Mouse (Mus musculus) left cerebral cortex, adult 18-20 months (tissue): ENCODE data around the gene Platr17. TPM values are rescaled to one million over a fixed set of nuclear protein-coding genes. Genes with fewer than 3 reads are reported as not detected.
"Not testable (repeated sequence)": the region's sequence is repeated elsewhere in the genome, so short reads cannot be mapped to it uniquely, and the experiment has no call there.

ENCODE experiments used
- DNase-seq, 2 experiments: peaks; one replicate each; pipeline ENCODE4 v3.0.0; 2021 to 2022; ENCODE audit warnings: low spot score in 2 of 2, mixed read lengths in 1 of 2
- total RNA-seq, 2 experiments: library from RNA; stranded (reverse); gene quantifications; 2 replicates each; pipeline ENCODE4 v1.2.3; 2021

Gene Platr17
- total RNA-seq, 2 experiments from 2014 or later = 0.58 TPM; not detected in 1

GRCm38 (mm10) chr17:33902079-33902478 is 2.9 kb upstream of the Platr17 start:
- no peak for DNase-seq

- DNase-seq = no peak
These were observed 2.4 kb upstream of the Platr17 start for GRCm38 (mm10) chr17:33902491-33902890.

DNA sequence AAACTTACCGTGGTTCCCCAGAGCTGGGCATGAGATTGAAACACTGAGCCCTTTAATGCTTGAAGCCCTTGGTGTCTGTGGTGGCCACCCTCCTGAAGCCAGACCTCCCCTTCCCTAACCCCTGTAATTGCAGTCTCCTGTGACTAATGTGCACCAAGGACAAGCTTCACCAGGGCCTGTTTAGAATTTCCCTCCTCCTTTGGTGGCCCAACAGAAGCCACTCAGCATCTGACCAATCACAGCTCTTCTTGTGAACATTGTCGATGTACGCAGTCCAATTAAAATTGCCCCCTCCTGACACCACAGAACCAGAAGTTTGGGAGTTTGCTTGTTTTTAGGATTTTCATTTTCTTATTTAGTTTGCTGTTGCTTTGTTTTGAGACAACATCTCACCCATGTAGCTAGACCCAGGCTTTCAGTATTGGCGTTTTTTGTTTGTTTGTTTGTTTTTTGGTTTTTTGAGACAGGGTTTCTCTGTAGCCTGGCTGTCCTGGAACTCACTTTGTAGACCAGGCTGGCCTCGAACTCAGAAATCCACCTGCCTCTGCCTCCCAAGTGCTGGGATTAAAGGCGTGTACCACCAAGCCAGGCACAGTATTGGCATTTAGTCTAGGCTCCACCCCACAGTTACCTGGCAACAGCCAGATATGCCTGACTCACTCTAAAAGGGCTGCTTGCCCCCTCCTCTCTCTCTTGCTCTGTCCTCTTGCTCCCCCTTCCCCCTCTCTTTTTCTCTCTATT is 854 bp upstream of the Platr17 start:
- not testable (repeated sequence) for DNase-seq

GRCm38 (mm10) chr17:33908331-33909076 is 3.6 kb downstream of the Platr17 start:
- DNase-seq = peak; percentile 51 to 55

GRCm38 (mm10) chr17:33909077-33909868 is 4.3 kb downstream of the Platr17 start, which contains the start of gene Daxx:
Daxx (plus strand) TSS chr17:33909414.
- peak; percentile 97 to 99 for DNase-seq

GRCm38 (mm10) chr17:33909869-33910250 is 4.9 kb downstream of the Platr17 start:
- DNase-seq = no peak

GRCm38 (mm10) chr17:33910346-33911051 is 5.6 kb downstream of the Platr17 start:
- no peak for DNase-seq

- DNase-seq = no peak
These were observed 6.3 kb downstream of the Platr17 start for GRCm38 (mm10) chr17:33911052-33911812.

DNA sequence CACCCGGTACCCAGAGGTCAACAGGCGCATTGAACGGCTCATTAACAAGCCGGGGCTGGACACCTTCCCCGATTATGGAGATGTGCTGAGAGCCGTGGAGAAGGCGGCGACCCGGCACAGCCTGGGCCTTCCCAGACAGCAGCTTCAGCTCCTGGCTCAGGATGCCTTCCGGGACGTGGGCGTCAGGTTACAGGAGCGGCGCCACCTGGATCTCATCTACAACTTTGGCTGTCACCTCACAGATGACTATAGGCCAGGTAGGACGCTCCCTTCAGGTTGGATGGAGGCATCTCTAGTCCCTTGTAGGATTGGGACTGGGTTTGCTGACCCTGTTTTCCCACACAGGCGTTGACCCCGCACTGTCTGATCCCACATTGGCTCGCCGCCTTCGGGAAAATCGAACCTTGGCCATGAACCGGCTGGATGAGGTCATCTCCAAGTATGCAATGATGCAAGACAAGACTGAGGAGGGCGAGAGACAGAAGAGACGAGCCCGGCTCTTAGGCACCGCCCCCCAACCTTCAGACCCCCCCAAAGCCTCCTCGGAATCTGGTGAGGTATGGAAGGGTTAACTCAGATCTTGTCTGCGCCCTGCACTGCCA is 7.0 kb downstream of the Platr17 start:
- no peak for DNase-seq

DNA sequence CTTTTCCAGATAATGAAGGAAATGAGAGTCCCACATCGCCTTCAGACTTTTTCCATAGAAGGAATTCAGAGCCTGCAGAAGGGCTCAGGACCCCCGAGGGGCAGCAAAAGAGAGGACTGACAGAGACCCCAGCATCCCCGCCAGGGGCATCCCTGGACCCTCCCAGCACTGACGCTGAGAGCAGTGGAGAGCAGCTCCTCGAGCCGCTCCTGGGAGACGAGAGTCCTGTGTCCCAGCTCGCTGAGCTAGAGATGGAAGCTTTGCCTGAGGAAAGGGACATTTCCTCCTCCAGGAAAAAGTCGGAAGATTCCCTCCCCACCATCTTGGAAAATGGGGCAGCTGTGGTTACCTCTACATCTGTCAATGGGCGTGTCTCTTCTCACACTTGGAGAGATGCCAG is 8.3 kb downstream of the Platr17 start:
- no peak for DNase-seq

GRCm38 (mm10) chr17:33913905-33914304 is 9.0 kb downstream of the Platr17 start:
- no peak for DNase-seq

DNA sequence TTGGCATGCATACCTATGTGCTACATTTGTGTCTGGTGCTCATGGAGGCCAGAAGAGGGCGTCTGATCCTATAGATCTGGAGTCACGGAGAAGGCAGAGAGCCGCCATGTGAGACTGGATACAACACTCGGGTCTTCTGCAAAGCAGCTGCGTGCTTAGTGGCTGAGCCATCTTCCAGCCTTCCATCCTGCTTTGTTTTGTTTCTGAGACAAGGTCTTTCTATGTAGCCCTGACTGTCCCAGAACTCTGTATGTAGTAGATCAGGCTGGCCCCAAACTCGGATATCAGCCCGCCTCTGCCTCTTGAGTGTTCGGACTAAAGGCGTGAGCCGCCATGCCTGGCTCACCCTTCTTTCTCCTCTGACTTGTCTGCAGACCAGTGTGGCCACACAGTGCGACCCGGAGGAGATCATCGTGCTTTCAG is 10.0 kb downstream of the Platr17 start:
- DNase-seq = no peak

- peak; percentile 95 to 97 for DNase-seq
These were observed 10.8 kb downstream of the Platr17 start, which contains the start of the genes Tapbp and Zbtb22 for GRCm38 (mm10) chr17:33915671-33916250. Tapbp (plus strand) TSS chr17:33915899. Zbtb22 (plus strand) TSS chr17:33915904.

DNA sequence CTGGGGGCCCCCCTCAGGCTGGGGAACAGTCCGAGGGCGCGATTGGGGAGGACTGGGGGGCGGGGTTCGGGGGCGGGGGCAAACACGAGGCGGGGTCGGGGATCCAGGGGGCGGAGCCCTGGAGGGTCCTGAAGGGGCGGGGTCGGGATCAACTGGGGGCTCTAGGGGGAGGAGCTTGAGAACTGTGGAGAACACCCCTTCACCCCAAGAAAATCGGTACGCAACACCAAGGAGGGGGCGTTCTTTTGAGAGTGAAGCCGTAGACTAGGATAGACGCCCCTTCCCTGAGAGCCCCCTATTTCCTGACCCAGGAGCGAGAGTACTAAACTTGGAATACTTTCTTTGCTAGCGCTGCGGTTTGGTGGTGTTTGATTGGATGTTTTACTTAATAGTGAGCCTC is 11.4 kb downstream of the Platr17 start:
- DNase-seq = no peak

DNA sequence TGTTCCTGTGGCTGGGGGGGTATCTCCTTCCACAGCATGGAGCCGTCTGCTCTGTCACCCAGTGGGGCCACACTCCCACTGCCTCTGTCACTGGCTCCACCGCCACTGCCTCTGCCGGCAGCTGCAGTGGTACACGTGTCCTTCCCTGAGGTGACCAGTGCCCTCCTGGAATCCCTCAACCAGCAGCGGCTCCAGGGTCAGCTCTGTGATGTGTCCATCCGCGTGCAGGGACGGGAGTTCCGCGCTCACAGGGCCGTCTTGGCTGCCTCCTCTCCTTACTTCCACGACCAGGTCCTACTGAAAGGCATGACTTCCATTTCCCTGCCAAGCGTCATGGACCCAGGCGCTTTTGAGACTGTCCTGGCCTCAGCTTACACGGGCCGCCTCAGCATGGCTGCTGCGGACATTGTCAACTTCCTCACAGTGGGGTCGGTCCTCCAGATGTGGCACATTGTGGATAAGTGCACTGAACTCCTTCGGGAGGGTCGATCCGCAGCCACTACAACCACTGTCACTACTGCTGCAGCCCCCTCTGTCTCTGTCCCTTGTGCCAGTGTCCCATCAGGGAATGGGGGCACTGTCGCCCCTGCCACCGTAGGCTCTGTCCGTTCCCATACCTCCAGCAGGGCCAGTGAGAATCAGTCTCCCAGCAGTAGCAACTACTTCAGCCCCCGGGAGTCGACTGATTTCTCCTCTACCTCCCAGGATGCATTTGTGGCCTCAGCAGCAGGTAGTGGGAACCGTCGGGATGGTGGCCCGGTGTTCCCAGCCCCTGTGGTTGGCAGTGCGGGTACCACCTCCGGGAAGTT is 12.1 kb downstream of the Platr17 start:
- DNase-seq = peak in 1 of 2 experiments; percentile 2

DNA sequence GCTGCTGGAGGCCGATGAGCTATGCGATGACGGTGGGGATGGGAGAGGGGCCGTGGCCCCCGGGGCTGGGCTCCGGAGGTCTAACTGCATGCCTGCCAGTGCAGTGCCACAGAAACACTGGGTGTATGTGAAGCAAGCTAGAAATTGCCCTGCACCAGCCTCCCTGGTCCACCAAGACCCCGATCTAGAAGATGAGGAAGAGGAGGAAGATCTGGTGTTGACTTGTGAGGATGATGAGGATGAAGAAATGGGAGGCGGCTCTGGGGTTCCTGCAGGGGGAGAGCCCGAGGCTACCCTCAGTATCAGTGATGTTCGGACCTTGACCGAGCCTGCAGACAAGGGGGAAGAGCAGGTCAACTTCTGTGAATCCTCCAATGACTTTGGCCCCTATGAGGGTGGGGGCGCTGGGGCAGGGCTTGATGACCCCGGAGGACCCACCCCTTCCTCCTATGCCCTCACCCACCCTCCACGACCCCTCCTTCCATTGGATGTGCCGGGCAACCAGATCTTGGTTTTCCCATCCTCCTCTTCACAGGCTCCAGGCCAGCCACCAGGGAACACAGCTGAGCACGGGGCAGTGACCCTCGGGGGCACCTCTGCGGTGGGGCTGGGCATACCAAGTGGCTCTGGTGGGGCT is 12.8 kb downstream of the Platr17 start:
- no peak for DNase-seq

GRCm38 (mm10) chr17:33918293-33919203 is 13.6 kb downstream of the Platr17 start:
- DNase-seq = peak in 1 of 2 experiments; percentile 2
